Mouse (Mus musculus): ENCODE measurements at regions not wholly inside any gene's neighbourhood (a gene's known extent, or its start where the extent isn't known, plus 50 kb on each side); places are given as distances from the start of the nearest gene placed in this dataset.

GRCm38 (mm10) chr6:24219882-24220522, 52.1 kb upstream of the Slc13a1 start:
- H3K27ac ChIP-seq (ENCODE audit: insufficient read depth, low read length), result no peak overlapping the region
- TF ChIP-seq CTCF (IDR thresholded peaks at IDR 0.05; ENCODE audit: low read depth, low read length) (no peak), EP300 (IDR thresholded peaks at IDR 0.05; ENCODE audit: insufficient read depth, low read depth, low read length) (no peak), POLR2A (IDR thresholded peaks at IDR 0.05; ENCODE audit: insufficient read depth, low read length) (no peak)

More at GRCm38 (mm10) chr6:24219882-24220522, 52.1 kb upstream of the Slc13a1 start:
- no peaks in the 10 kb centered on the region for H3K9me3 ChIP-seq (replicated peaks; ENCODE audit: control insufficient read depth, insufficient read depth, low read length, poor library complexity, severe bottlenecking)
- H3K4me3 ChIP-seq (ENCODE audit: low read depth, low read length), result no peak overlapping the region
- no peaks in the 10 kb centered on the region for H3K27me3 ChIP-seq (ENCODE audit: control insufficient read depth, insufficient read depth, low read length, poor library complexity, severe bottlenecking)
- H3K9ac ChIP-seq (ENCODE audit: low read depth, poor library complexity, severe bottlenecking), result no peak overlapping the region
- no peaks in the 10 kb centered on the region for H3K4me1 ChIP-seq (ENCODE audit: control insufficient read depth, insufficient read depth, low read length)
- no peaks in the 10 kb centered on the region for H3K36me3 ChIP-seq (ENCODE audit: control insufficient read depth, insufficient read depth, low read length, poor library complexity, severe bottlenecking)
